Mouse (Mus musculus) urinary bladder, adult 18-20 months (tissue): ENCODE results near the gene Gm2237.
A peak's percentile ranks its signal among the peaks of the same experiment; 100 is the strongest.
"Not testable (repeated sequence)": the region's sequence is repeated elsewhere in the genome, so short reads cannot be mapped to it uniquely, and the experiment has no call there.

Experiments
- DNase-seq, 2 experiments: peaks; one replicate each; pipeline ENCODE4 v3.0.0; 2022; ENCODE audit warnings: low spot score in 2 of 2, mixed read lengths in 2 of 2

Gm2237 gene

GRCm38 (mm10) chr14:19584804-19585667 is at the start of gene Gm2237:
Gene Gm2237, minus strand, starts transcription at chr14:19585135.
- DNase-seq: peak; percentile 0 to 20

DNA sequence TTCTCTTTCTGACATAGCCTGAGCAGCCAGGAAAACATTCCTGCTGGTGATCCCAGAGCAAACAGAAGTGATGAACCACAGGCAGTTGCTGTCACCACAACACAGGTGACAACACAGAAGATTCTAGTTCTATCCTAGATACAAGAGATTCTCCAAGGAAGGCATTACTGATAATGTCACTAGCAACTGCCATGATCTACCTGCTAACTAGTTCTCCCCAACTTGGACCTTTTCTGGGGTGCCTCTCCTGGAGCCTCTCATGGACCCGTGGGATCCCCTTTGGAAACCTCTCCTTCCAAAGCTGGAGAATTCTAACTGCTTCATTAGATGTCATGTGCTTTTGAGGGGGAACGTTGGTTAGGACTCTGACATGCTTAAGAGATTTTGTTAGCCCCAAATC is 17.5 kb upstream of the Gm2237 start, which contains the start of gene Gm5458:
Gene Gm5458 (minus strand): TSS at position 101 of the 400 bp plus-strand sequence.
- not testable (repeated sequence) for DNase-seq

DNA sequence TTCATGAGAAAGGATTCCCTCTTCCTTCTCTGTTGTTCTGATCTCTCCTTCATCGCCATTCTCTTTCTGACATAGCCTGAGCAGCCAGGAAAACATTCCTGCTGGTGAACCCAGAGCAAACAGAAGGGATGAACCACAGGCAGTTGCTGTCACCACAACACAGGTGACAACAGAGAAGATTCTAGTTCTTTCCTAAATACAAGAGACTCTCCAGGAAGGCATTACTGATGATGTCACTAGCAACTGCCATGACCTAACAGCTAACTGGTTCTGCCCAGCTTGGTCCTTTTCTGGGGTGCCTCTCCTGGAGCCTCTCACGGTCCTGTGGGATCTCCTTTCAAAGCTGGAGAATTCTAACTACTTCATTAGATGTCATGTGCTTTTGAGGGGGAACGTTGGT is 35.1 kb downstream of the Gm2237 start, which contains the start of gene Gm2244:
Gene Gm2244 (minus strand): TSS at position 101 of the 400 bp plus-strand sequence.
- DNase-seq: not testable (repeated sequence)
